Mouse (Mus musculus): ENCODE results near the gene Tstd1.

Tstd1 gene

GRCm38 (mm10) chr1:171450062-171450461 lies 31.4 kb downstream of the Tstd1 start:
- no peak for ATAC-seq (ENCODE audit: insufficient number of reproducible peaks, low FRiP score, low TSS enrichment)

DNA sequence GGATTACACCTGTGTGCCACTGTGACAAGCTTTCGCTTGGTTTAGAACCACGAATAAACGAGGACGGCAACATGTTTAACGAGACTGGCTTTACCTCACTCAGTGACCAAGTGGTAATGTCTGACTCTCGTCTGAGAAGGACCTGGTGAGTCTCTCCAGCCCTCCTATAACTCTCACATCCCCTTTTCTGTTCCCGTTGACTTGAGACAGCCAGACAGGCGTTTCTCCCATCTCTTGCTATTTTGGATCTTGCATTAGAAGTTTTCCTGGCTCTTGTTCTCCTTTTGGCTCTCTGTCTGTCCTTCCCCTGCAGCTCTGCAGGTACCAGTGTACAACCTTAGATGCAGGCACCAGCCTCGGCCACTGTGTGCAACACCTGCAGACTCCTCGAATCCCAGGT lies 32.3 kb downstream of the Tstd1 start:
- ATAC-seq (ENCODE audit: insufficient number of reproducible peaks, low FRiP score, low TSS enrichment) = no peak

GRCm38 (mm10) chr1:171452522-171452921 lies 33.9 kb downstream of the Tstd1 start:
- ATAC-seq (ENCODE audit: insufficient number of reproducible peaks, low FRiP score, low TSS enrichment) = no peak

DNA sequence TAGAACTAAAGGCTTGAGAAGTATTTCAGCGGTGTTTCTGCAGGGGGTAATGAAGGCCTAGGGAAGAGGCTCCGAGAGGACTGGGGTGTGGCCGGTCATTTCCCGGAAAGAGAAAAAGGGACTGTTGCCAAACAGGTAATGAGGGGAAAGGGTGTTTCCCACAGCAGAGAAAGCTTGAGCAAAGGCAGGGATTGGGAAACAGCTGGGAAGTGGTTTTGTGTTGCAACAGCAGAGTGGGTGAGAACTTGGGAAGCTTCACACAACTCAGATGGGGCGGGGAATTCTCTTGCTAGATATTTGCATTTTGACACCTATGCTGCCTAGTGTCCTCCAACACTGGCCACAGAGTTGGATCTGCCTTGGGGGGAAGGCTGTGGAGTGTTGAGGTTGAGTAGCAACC lies 34.3 kb downstream of the Tstd1 start:
- ATAC-seq (ENCODE audit: insufficient number of reproducible peaks, low FRiP score, low TSS enrichment) = no peak

GRCm38 (mm10) chr1:171454926-171455325 lies 36.3 kb downstream of the Tstd1 start:
- no peak for ATAC-seq (ENCODE audit: insufficient number of reproducible peaks, low FRiP score, low TSS enrichment)

DNA sequence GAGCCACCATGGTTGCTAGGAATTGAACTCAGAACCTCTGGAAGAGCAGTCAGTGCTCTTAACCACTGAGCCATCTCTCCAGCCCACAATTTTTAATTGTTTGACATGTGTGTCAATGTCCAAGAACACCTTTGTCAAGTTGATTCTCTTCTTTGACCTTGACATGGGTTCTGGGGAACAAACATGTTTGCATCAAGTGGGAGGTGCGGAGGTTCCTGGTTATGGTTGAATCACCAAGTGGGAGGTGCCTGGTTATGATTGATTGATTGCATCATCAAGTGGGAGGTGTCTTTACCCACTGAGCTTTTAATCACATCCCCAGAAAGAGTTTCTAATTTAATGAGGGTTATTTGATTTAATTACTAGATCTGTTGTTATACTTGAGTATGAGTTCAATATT lies 38.9 kb downstream of the Tstd1 start:
- no peak for ATAC-seq (ENCODE audit: insufficient number of reproducible peaks, low FRiP score, low TSS enrichment)

DNA sequence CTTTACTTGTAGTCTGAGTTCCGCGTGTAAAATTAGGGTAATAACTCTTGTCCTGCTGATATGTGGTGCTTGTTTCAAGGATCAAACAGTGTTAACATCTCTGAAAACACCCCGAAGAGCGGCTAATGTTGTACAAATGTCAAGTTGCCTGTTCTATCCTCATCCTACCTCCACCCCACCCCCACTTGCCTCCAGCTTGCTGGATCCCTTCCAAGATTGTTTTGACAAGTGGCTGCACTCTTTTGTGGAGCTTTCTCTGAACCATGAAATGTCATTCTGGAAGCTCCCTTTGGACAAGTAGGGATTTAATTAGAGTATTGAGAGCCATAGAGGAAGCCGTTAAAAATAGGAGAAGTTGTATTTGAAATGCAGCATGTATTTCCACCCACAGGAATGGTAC lies 41.1 kb downstream of the Tstd1 start:
- no peak for ATAC-seq (ENCODE audit: insufficient number of reproducible peaks, low FRiP score, low TSS enrichment)

- no peak for ATAC-seq (ENCODE audit: insufficient number of reproducible peaks, low FRiP score, low TSS enrichment)
Observed at GRCm38 (mm10) chr1:171460551-171461503, 42.2 kb downstream of the Tstd1 start.

DNA sequence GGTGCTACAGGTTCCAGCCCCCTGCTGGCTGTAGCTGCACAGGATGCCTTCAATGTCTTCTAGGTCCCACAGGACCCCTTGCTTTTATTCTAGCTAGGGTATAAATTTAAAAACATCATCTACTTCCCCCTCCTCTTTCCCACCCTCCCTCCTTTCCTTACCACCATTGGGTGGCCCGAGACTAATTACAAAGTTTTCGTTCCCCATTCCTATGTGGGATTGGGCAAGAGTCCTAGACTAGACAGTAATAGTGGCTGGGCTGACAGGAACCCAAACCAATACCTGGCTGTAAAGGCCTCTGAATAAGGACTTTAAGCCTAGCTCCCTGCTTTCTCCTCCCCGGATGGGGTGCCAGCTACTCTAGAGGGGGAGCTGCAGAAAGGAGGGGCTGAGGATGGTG lies 44.5 kb downstream of the Tstd1 start:
- ATAC-seq (ENCODE audit: insufficient number of reproducible peaks, low FRiP score, low TSS enrichment) = no peak

GRCm38 (mm10) chr1:171465749-171466412 lies 47.2 kb downstream of the Tstd1 start:
- ATAC-seq (ENCODE audit: insufficient number of reproducible peaks, low FRiP score, low TSS enrichment) = no peak

GRCm38 (mm10) chr1:171466565-171466964 lies 47.9 kb downstream of the Tstd1 start:
- ATAC-seq (ENCODE audit: insufficient number of reproducible peaks, low FRiP score, low TSS enrichment) = no peak

- ATAC-seq (ENCODE audit: insufficient number of reproducible peaks, low FRiP score, low TSS enrichment) = no peak
Observed at GRCm38 (mm10) chr1:171469678-171470077, 51.0 kb downstream of the Tstd1 start.

Data from cerebellum, adult (tissue).